Mouse (Mus musculus): ENCODE results near the gene Pyroxd2.
"Not testable (repeated sequence)": the region's sequence is repeated elsewhere in the genome, so short reads cannot be mapped to it uniquely, and the experiment has no call there.

Gene Pyroxd2

GRCm38 (mm10) chr19:42752363-42752931 is at the start of gene Pyroxd2:
Gene Pyroxd2, minus strand, starts transcription at chr19:42752775.
- peak; percentile 86 for DNase-seq (ENCODE audit: inconsistent ontology term)

DNA sequence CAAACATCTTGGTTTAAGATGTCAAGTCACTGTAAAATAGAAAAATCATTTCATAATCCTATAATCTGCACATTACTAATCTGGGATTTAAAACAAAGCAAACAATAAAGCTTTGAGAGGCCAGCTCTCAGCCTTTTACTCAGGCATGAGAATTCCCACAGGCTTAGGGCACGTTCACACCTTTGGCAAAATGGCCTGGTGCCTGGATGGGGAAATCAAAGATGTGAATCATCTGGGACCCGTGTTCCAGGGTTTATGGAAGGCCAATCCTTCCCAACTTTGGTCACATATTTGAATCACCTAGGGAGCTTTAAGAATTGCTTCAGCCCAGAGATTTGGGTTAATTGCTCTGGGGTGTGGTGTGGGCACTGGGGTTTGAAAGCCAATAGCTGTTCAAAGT is 45.3 kb upstream of the Pyroxd2 start:
- DNase-seq (ENCODE audit: inconsistent ontology term) = no peak

DNA sequence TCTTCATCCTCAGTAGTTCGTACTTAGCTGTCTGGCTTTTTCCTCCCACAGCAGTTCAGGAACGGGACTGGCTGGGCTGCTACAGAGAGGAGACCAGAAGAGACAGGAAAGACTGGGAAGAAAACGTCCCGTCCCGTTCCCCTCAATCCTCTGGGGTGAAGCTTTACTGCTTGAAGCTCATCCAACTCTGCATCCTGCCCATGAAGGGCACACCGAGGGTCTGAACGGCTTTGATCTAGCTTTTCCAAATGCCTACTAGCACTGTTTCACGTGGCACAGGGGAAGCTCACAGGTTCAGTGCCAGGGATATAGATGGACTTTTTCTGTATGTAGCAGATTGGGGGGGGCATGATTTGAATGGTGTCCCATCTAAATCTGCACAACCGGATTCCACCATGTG is 43.2 kb upstream of the Pyroxd2 start:
- DNase-seq (ENCODE audit: inconsistent ontology term) = no peak

DNA sequence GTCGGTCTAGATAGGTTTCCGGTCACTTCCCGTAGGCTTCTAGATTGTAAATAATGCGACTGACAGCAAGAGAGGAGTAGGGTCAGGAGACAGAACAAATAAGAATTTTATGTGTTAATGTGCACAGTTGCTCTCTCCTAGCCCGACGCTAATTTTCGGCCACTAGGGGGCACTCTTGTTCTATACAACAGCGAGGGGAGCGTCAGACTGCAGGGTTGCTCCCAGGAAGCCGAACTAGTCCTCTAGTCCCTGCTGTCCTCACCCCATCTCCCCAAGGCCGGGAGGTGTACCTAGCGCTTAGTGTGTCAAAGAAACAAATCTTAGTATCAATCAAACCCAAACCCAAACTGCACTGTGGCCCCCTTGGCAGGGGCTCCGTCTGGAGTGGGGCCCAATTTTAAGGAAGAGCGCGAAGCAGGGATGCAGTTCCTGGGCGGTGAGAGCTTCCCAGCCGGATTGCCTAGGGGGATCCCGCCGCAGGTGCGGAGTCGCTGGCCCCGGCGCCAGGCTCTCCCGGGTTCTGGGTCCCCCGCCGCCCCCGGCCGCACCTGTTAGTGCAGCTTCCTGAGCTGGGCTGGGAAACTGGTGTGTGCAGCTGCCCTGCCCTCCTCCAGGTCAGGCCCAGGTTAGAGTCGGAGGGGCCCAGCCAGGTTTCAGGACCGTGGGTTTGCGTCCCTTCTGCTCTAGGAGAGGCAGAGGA is 42.5 kb upstream of the Pyroxd2 start:
- DNase-seq (ENCODE audit: inconsistent ontology term) = peak; percentile 79

GRCm38 (mm10) chr19:42788311-42788710 is 35.7 kb upstream of the Pyroxd2 start:
- no peak for DNase-seq (ENCODE audit: inconsistent ontology term)

DNA sequence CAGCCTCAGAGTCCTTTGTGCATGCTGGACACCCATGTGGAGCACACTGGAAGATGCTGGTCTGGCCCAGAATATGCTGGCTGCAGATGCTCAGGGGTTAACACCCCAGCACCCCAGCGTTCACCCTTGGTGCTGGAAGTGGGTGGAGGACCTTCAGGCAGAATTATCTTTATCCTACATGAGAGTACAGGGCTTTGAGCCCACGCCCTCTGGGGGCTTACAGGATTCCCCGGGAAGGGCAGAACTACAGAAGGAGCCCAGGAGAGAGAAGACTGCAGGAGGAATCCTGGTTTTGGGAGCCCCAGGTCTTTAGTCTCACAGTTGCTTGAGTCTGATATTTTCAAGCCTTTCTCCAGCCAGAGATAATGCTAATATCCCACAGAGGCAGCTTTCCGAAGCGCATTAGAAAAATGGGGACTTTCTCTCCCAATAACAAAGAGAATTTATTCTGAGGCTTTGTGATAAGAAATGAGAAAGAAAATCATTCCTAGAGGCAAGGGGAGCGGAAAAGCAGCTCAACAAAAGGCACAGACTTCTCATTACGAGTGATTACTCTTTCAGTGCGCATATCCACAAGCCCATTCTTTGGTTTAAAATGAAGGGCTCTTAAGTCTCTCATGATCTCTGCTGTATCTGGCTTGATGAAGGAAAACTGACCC is 33.1 kb upstream of the Pyroxd2 start:
- DNase-seq (ENCODE audit: inconsistent ontology term) = no peak

- DNase-seq (ENCODE audit: inconsistent ontology term) = no peak
Observed at GRCm38 (mm10) chr19:42785129-42785528, 32.6 kb upstream of the Pyroxd2 start.

DNA sequence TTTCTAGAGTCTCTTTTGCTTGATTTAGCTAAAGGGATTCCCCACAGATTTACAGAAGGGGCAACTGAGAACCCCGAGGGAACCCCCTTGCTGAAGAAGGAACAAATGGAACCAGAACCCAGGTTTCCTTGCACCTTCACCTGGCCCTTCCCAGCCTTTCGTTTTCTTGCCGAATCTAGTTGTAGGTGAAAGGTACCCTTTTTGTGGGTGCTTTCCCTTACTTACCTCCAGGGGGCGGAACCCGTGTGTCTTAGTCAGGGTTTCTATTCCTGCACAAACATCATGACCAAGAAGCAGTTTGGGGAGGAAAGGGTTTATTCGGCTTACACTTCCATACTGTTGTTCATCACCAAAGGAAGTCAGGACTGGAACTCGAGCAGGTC is 27.6 kb upstream of the Pyroxd2 start:
- DNase-seq (ENCODE audit: inconsistent ontology term) = not testable (repeated sequence)

DNA sequence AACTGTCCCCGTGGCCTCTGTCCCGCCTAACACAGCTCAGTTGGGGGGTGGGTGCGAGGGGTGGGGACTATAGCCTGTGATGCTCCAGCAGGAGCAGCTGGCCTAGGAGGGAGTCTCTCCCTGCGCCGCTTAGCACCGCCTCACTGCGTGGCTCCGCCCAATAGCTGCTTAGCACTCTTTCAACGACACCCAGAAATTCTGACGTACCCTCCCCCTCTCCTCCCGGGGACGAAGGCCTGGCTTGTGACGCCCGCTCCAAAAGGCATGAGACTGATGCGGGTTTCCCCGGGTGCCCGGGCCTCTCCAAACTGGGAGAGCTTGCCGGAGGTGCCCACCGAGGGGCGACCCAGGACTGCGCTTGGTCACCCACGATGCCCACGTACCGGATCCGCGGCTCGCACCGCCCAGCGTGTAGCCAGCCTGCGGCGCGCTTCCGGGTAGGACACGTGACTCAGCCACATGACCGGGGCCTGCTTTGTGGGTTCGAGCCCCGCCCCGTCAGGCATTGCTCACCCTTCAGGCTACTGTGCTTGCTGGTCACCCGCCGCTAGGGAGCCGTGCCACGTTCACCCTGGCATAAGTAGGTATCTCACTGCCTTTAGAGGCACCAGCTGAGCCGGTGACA is 27.1 kb upstream of the Pyroxd2 start, which contains the start of gene Hps1:
Hps1 (minus strand) TSS at position 448 of the 625 bp plus-strand sequence.
- peak; percentile 97 for DNase-seq (ENCODE audit: inconsistent ontology term)

DNA sequence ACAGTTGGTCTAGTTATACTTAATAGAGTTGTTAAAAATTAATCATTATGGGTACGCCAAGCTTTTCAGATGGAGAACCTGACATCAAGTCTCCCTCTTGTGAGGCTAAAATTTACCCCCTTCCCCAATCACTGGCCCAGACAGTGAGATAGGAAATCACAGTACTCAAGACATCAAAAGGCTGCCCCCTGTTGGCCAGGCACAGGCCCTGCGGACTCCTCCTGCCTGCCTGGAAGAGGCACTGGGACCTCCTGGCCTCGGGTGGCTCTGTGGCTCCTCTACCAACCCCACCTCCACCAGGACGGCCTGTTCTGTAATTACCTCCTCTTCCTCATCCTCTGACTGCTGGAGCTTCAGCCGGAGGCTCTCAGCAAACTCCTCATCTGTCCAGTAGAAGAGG is 25.2 kb upstream of the Pyroxd2 start:
- no peak for DNase-seq (ENCODE audit: inconsistent ontology term)

DNA sequence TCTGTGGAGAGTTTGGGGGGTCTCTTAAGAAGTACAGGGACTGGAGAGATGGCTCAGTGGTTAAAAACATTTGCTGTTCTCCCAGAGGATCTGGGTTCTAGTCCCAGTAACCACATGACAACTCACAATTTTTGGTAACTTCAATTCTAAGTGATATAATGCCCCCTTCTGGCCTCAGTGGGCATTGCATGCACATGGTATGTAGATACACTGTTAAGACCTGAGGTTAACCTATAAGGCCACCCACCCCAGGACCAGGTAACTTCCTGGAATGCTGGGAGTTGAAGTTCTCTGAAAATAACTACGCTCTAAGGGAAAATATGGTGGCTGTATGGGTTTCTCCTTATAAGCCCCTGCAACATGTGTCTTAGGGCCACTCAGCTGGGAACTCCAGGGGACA is 24.2 kb upstream of the Pyroxd2 start:
- DNase-seq (ENCODE audit: inconsistent ontology term) = no peak

DNA sequence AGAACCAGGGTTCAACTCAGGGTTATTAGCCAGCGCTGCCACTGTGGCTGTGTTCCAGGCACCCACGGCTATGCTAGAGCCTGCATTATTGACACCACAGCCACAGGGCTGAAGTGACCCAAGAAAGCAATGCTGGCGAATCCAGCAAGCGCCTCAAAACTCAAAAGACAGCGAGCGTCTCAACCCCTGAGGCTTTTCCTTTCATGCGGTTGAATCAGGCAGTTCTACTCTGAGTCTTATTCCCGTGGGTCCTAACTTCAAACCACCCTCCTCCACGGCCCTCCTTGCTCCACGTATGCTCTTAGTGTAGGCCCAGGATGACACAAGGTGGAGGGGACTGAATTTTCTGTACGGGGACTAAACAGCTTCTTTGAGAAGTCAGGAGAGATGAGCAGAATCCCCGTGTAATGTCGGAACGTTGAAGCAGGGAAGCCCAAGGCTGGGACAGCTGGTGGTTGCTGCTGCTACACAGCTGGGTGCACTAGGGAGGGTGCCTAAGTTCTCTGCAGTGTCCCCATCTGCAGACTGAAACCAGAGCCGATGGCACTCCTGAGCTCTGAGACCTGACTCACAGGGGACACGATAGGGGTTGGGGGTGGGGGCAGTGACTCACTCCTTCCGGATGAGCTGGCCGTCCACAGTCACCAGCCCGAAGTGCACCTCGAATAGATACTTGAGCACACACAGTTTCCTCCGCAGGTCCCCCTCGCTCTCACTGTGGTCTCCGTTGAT is 17.7 kb upstream of the Pyroxd2 start:
- peak; percentile 43 for DNase-seq (ENCODE audit: inconsistent ontology term)

DNA sequence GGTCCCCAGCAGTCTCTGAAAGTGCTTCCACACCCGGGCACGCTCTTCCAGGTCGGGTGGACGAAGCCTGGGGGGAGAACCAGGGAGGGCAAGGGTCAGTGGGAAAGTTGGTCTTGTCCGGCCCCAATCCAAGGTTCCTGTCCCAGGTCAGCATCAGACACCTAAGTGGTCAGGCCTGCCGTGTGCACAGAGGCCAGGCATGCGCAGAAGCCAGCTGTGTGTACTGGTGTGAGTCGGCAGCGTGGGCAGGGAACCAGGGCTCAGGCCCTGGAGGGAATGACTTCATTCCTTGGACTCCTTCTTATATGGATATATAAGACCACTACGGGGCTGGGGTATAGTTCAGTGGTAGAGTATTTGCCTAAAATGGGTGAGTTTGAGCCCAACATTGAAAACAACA is 17.1 kb upstream of the Pyroxd2 start:
- no peak for DNase-seq (ENCODE audit: inconsistent ontology term)

DNA sequence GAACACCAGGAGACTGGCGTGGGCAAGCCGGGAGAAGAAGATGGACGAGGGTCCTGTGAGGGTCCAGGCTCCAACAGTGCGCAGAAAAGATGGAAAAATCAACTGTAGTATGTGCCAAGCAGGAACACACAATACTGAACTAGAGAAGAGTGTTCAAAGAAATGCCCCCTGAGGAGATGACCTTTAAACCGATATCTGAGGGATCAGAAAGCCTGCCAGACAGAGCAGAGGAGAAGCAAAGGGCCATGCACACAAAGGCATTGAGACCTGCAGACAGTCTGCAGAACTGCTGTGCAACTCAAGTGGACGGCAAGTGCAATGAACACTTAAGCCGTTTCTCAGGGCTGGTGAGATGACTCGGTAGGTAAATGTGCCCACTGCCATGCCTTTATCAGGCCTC is 14.8 kb upstream of the Pyroxd2 start:
- no peak for DNase-seq (ENCODE audit: inconsistent ontology term)

- DNase-seq (ENCODE audit: inconsistent ontology term) = no peak
Observed at GRCm38 (mm10) chr19:42764398-42764797, 11.8 kb upstream of the Pyroxd2 start.

DNA sequence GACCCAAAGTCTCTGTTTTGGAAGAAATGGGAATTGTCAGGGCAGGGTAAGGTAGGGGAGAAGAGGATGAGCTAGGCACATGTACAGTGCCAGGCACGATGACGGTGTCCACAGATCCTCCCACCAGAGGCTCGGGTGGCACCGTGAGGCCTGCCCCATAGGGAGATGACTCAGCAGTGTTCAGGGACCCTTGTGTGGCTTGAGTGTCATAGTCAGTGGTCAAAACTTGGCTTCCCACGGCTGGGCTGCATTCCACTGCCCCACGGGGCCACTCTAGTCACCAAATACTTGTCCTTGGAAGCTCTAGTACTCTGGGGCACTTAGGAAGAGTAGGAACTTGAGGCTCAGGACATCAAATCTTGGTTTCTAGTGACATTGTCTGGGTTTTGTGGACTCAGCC is 4.1 kb upstream of the Pyroxd2 start:
- peak; percentile 56 for DNase-seq (ENCODE audit: inconsistent ontology term)

DNA sequence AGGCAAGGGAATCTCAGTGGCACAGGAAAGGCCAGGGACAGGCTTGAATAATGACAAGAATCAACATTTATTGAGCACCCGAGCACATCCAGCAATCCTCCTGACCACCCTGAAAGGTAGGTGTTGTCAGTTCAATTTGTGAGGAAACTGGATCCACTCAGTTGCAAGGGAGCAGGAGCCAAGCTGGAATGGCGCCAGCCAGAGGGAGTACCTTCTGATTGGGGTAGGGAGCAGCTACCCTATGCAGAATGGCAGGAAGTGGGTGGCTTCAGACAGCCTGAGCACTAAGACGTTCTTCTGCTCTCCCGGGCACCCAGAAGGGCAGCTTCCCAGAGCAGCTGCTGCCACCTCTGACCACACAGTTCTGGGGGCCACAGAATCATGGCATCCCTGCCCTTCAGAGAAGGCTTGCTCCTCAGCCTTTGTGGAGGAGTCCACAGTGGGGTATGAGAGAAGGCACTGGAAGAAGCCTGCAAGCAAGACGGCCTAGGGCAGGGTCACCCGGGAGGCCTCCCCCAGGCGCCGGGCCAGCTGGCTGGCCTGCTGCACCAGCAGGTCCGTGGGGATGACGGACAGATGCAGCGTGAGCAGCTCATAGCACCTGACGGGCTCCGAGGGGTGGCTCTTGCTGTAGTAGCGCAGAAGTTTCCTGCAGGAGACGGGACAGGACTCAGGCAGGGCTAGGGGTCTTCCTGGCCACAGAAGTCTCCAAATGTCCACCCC is 2.7 kb upstream of the Pyroxd2 start:
- no peak for DNase-seq (ENCODE audit: inconsistent ontology term)

DNA sequence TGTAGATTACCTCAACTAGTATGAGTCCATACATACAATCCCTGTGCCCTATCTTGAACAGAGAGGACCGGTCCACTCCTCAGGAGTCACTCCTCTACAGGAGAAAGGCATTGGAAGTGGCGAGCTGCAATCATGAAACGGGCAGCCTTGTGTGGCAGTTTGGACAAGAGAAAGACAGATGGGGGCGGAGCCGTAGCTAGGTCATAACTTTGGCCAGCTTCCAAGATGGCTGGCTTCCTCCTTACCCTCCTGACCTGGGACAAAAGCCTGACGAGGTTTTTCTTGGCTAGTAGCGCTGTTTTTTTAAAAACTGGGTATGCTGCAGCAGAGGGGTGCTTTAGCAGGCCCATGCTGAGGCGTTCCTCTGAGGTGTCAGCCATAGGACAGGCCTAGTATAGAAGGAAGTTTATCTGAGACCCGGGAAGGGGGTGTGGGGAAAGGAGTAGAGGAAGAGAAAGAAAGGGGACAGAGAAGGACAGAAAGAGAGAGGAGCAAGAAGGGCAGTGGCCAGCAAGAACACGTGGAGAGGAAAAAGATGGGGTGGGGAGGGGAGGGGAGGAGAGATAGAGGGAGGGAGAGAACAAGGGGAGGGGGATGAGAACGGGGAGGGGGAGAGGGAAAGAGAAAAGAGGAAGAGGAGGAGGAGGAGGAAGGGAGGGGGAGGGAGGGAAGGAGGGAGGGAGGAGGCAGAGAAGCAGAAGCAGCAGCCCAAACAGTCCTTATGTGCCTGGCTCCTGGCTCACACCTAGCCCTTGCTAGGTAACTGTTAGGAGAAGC is 754 bp upstream of the Pyroxd2 start:
- peak; percentile 87 for DNase-seq (ENCODE audit: inconsistent ontology term)

DNA sequence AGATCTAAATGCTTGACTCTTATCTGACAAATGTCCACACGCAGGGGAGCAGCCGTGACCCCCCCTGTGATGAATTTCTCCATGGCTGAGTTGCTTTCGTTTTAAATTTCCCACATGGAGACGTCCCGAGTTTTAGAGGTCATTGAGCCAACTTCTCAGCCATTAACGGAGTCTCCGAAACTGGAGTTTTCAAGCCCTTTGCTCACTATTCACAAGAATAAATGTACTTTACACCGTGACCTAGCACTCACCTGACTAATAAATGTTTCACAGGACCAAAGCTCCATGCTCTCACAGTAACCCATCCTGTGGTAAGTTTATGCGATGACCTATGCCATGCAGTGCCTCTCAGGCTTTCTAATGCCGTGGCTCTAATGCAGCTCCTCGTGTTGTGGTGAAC is 2.4 kb downstream of the Pyroxd2 start:
- DNase-seq (ENCODE audit: inconsistent ontology term) = no peak

GRCm38 (mm10) chr19:42746702-42747101 is 5.9 kb downstream of the Pyroxd2 start:
- no peak for DNase-seq (ENCODE audit: inconsistent ontology term)

- DNase-seq (ENCODE audit: inconsistent ontology term) = no peak
Observed at GRCm38 (mm10) chr19:42745869-42746224, 6.7 kb downstream of the Pyroxd2 start.
